Mouse (Mus musculus) T-helper 1 cell (primary cell): ENCODE measurements around the gene Ppif.

Experiments
- in situ Hi-C: fragments of 300-600 bp; cut with MboI, MseI; formaldehyde crosslinking; loops from one replicate; pipeline ENCODE4 v1.15.1; 2025; ENCODE audit warnings: high pct_unique_total_duplicates

Ppif gene

GRCm38 (mm10) chr14:25693888-25694568 lies at the start of gene Ppif:
Gene Ppif (plus strand): TSS chr14:25694154.
- in situ Hi-C loops: no loop called here

- in situ Hi-C loops: loop anchor here (25.0 kb wide), 1 partner anchor 1158 kb away; the partner anchor contains the start of genes Polr3a and Rps24
Observed at GRCm38 (mm10) chr14:25645717-25646116, 48.2 kb upstream of the Ppif start.

- in situ Hi-C loops: loop anchor here (25.0 kb wide), 1 partner anchor 1159 kb away; the partner anchor contains the start of genes Polr3a and Rps24
Observed at GRCm38 (mm10) chr14:25646161-25646621, 47.8 kb upstream of the Ppif start.

GRCm38 (mm10) chr14:25651131-25651530 lies 42.8 kb upstream of the Ppif start:
- in situ Hi-C loops: no loop called here

GRCm38 (mm10) chr14:25651905-25652304 lies 42.0 kb upstream of the Ppif start:
- in situ Hi-C loops: no loop called here

GRCm38 (mm10) chr14:25654401-25655197 lies 39.4 kb upstream of the Ppif start:
- in situ Hi-C loops: no loop called here

GRCm38 (mm10) chr14:25660661-25661060 lies 33.3 kb upstream of the Ppif start:
- in situ Hi-C loops: no loop called here

GRCm38 (mm10) chr14:25661185-25661920 lies 32.6 kb upstream of the Ppif start:
- in situ Hi-C loops: no loop called here

GRCm38 (mm10) chr14:25663649-25664309 lies 30.2 kb upstream of the Ppif start:
- in situ Hi-C loops: no loop called here

- in situ Hi-C loops: no loop called here
Observed at GRCm38 (mm10) chr14:25664310-25664695, 29.7 kb upstream of the Ppif start.

- in situ Hi-C loops: no loop called here
Observed at GRCm38 (mm10) chr14:25665314-25665970, 28.5 kb upstream of the Ppif start.

- in situ Hi-C loops: no loop called here
Observed at GRCm38 (mm10) chr14:25666668-25667376, 27.1 kb upstream of the Ppif start.

GRCm38 (mm10) chr14:25667587-25667986 lies 26.4 kb upstream of the Ppif start:
- in situ Hi-C loops: no loop called here

GRCm38 (mm10) chr14:25679625-25680024 lies 14.3 kb upstream of the Ppif start:
- in situ Hi-C loops: no loop called here

- in situ Hi-C loops: no loop called here
Observed at GRCm38 (mm10) chr14:25682020-25682419, 11.9 kb upstream of the Ppif start.

- in situ Hi-C loops: no loop called here
Observed at GRCm38 (mm10) chr14:25686216-25686945, 7.6 kb upstream of the Ppif start.

- in situ Hi-C loops: no loop called here
Observed at GRCm38 (mm10) chr14:25686983-25687901, 6.7 kb upstream of the Ppif start.

- in situ Hi-C loops: no loop called here
Observed at GRCm38 (mm10) chr14:25693271-25693887, 575 bp upstream of the Ppif start.
